Mouse (Mus musculus) heart, embryonic 12.5 days (tissue): ENCODE data around the gene Arsg. TPM values are rescaled to one million over a fixed set of nuclear protein-coding genes. Genes with fewer than 3 reads are reported as not detected.

Source experiments
- ATAC-seq: fragments of 200-750 bp; cut with Nextera tagmentation; 2 replicates; pipeline ENCODE4 v1.8.0; 2017; ENCODE audit warnings: moderate TSS enrichment, moderate library complexity; ENCODE audit not compliant: insufficient number of reproducible peaks, low FRiP score
- H3K27ac ChIP-seq: fragments of 300-500 bp; sonication (generic); 2 replicates; pipeline ENCODE4 v1.5.1; 2016; ENCODE audit warnings: mild to moderate bottlenecking, moderate library complexity; ENCODE audit not compliant: poor library complexity, severe bottlenecking
- H3K27me3 ChIP-seq: fragments of 300-500 bp; sonication (generic); replicated peaks from 2 replicates; pipeline ENCODE4 v1.6.1; 2016; ENCODE audit warnings: mild to moderate bottlenecking, moderate library complexity
- H3K36me3 ChIP-seq: fragments of 300-500 bp; sonication (generic); 2 replicates; pipeline ENCODE4 v1.6.1; 2016; ENCODE audit warnings: mild to moderate bottlenecking, moderate library complexity
- H3K4me1 ChIP-seq: fragments of 300-500 bp; sonication (generic); replicated peaks from 2 replicates; pipeline ENCODE4 v1.6.1; 2016; ENCODE audit warnings: mild to moderate bottlenecking
- H3K4me2 ChIP-seq: fragments of 300-500 bp; sonication (generic); 2 replicates; pipeline ENCODE4 v1.6.1; 2016; ENCODE audit warnings: mild to moderate bottlenecking, moderate library complexity
- H3K4me3 ChIP-seq: fragments of 300-500 bp; sonication (generic); 2 replicates; pipeline ENCODE4 v1.5.1; 2016; ENCODE audit warnings: mild to moderate bottlenecking
- H3K9ac ChIP-seq: fragments of 300-500 bp; sonication (generic); 2 replicates; pipeline ENCODE4 v1.6.1; 2016; ENCODE audit warnings: mild to moderate bottlenecking, moderate library complexity
- H3K9me3 ChIP-seq: fragments of 300-500 bp; sonication (generic); replicated peaks from 2 replicates; pipeline ENCODE4 v1.6.1; 2016; ENCODE audit warnings: mild to moderate bottlenecking, moderate library complexity
- WGBS: fragments of 180-500 bp; shearing (Covaris S2); methylation state at CpG from one replicate; pipeline ENCODE4 v1.1.7; 2016; 5-methylcytosine and 5-hydroxymethylcytosine counted together
- polyA plus RNA-seq: library from polyadenylated mRNA; unstranded; fragments of >200 nt; fragmentation: Nextera tagmentation; extraction: Ambion mirVana; gene quantifications from 2 replicates; pipeline ENCODE4 v1.2.1, GENCODE M21; 2016

Arsg gene
- polyA plus RNA-seq, 1 experiment from 2014 or later = 5.7 TPM

- H3K9ac ChIP-seq = peak overlapping the region; percentile 2; the same call in 1 of the 2 replicates
- H3K27ac ChIP-seq = peak overlapping the region; percentile 67; the same call in 1 of the 2 replicates
- H3K4me1 ChIP-seq = peaks cover 30% of the 10 kb centered on the region
- peak overlapping the region; percentile 15; the same call in 1 of the 2 replicates for H3K4me2 ChIP-seq
- H3K36me3 ChIP-seq = peaks cover 18% of the 10 kb centered on the region
- H3K9me3 ChIP-seq = no peaks in the 10 kb centered on the region
- peak; percentile 53 for ATAC-seq
- no peak overlapping the region for H3K4me3 ChIP-seq
- WGBS = 29% methylated on average over 13 of the region's 13 CpGs
- H3K27me3 ChIP-seq = no peaks in the 10 kb centered on the region
Observed at GRCm38 (mm10) chr11:109587019-109587418, 113.8 kb downstream of the Arsg start.

- H3K9me3 ChIP-seq = no peaks in the 10 kb centered on the region
- peak overlapping the region; percentile 15 for H3K4me2 ChIP-seq
Observed at GRCm38 (mm10) chr11:109587638-109588374, 114.6 kb downstream of the Arsg start.

GRCm38 (mm10) chr11:109590012-109590411 lies 116.8 kb downstream of the Arsg start:
- 62% methylated on average over 8 of the region's 8 CpGs for WGBS
- ATAC-seq = no peak
- Histone ChIP-seq H3K4me1 (peaks cover 40% of the 10 kb centered on the region), H3K4me2 (no peak overlapping the region), H3K9me3 (no peaks in the 10 kb centered on the region), H3K36me3 (peaks cover 9% of the 10 kb centered on the region), H3K4me3 (no peak overlapping the region), H3K27ac (no peak overlapping the region), H3K9ac (no peak overlapping the region), H3K27me3 (no peaks in the 10 kb centered on the region)

More at GRCm38 (mm10) chr11:109587638-109588374, 114.6 kb downstream of the Arsg start:
- H3K4me3 ChIP-seq = no peak overlapping the region
- 39% methylated on average over 15 of the region's 15 CpGs for WGBS
- no peak overlapping the region; the same call in 1 of the 2 replicates for H3K9ac ChIP-seq
- ATAC-seq = peak; percentile 80
- peaks cover 30% of the 10 kb centered on the region for H3K4me1 ChIP-seq
- peaks cover 14% of the 10 kb centered on the region for H3K36me3 ChIP-seq
- peak overlapping the region; percentile 67 for H3K27ac ChIP-seq
- H3K27me3 ChIP-seq = no peaks in the 10 kb centered on the region

GRCm38 (mm10) chr11:109591511-109591910 lies 118.3 kb downstream of the Arsg start:
- Histone ChIP-seq H3K4me1 (peaks cover 40% of the 10 kb centered on the region), H3K27me3 (no peaks in the 10 kb centered on the region), H3K9ac (no peak overlapping the region), H3K9me3 (no peaks in the 10 kb centered on the region), H3K36me3 (peaks cover 22% of the 10 kb centered on the region), H3K4me3 (no peak overlapping the region), H3K4me2 (no peak overlapping the region), H3K27ac (no peak overlapping the region)
- no peak for ATAC-seq
- WGBS = 87% methylated on average over 4 of the region's 4 CpGs

- ATAC-seq = peak; percentile 51
- no peaks in the 10 kb centered on the region for H3K9me3 ChIP-seq
- H3K4me1 ChIP-seq = peaks cover 24% of the 10 kb centered on the region
- peak overlapping the region; percentile 73 for H3K27ac ChIP-seq
- no peaks in the 10 kb centered on the region for H3K27me3 ChIP-seq
- H3K36me3 ChIP-seq = peaks cover 30% of the 10 kb centered on the region
- no peak overlapping the region for H3K9ac ChIP-seq
- H3K4me3 ChIP-seq = no peak overlapping the region
- WGBS = 45% methylated on average over 6 of the region's 6 CpGs
- no peak overlapping the region for H3K4me2 ChIP-seq
Observed at GRCm38 (mm10) chr11:109593200-109593981, 120.2 kb downstream of the Arsg start.

- WGBS = 87% methylated on average over 8 of the region's 8 CpGs
- Histone ChIP-seq H3K9me3 (no peaks in the 10 kb centered on the region), H3K4me1 (peaks cover 21% of the 10 kb centered on the region), H3K36me3 (peaks cover 43% of the 10 kb centered on the region), H3K27me3 (no peaks in the 10 kb centered on the region), H3K4me3 (no peak overlapping the region), H3K27ac (no peak overlapping the region), H3K9ac (no peak overlapping the region), H3K4me2 (no peak overlapping the region)
- no peak for ATAC-seq
Observed at GRCm38 (mm10) chr11:109594761-109595160, 121.6 kb downstream of the Arsg start.

GRCm38 (mm10) chr11:109598778-109599570 lies 125.8 kb downstream of the Arsg start:
- H3K4me1 ChIP-seq = peaks cover 5% of the 10 kb centered on the region; the same call in 1 of the 2 replicates
- ATAC-seq = no peak
- no peaks in the 10 kb centered on the region for H3K27me3 ChIP-seq
- 82% methylated on average over 12 of the region's 12 CpGs for WGBS
- H3K4me2 ChIP-seq = no peak overlapping the region
- H3K36me3 ChIP-seq = peaks cover 81% of the 10 kb centered on the region
- no peaks in the 10 kb centered on the region for H3K9me3 ChIP-seq
- H3K27ac ChIP-seq = no peak overlapping the region
- no peak overlapping the region for H3K4me3 ChIP-seq
- H3K9ac ChIP-seq = no peak overlapping the region

- no peak overlapping the region for H3K27ac ChIP-seq
- peaks cover 27% of the 10 kb centered on the region for H3K36me3 ChIP-seq
- WGBS = 85% methylated on average over 6 of the region's 6 CpGs
- no peak for ATAC-seq
- no peak overlapping the region for H3K4me2 ChIP-seq
- H3K4me1 ChIP-seq = peaks cover 21% of the 10 kb centered on the region
- no peak overlapping the region for H3K9ac ChIP-seq
- H3K27me3 ChIP-seq = no peaks in the 10 kb centered on the region
- H3K9me3 ChIP-seq = no peaks in the 10 kb centered on the region
- no peak overlapping the region for H3K4me3 ChIP-seq
Observed at GRCm38 (mm10) chr11:109607600-109607999, 134.4 kb downstream of the Arsg start.

GRCm38 (mm10) chr11:109608976-109609625 lies 135.9 kb downstream of the Arsg start:
- no peaks in the 10 kb centered on the region for H3K9me3 ChIP-seq
- H3K9ac ChIP-seq = no peak overlapping the region
- peaks cover 13% of the 10 kb centered on the region for H3K36me3 ChIP-seq
- 62% methylated on average over 6 of the region's 6 CpGs for WGBS
- H3K4me3 ChIP-seq = no peak overlapping the region
- peaks cover 21% of the 10 kb centered on the region for H3K4me1 ChIP-seq
- no peak overlapping the region for H3K27ac ChIP-seq
- peak overlapping the region; percentile 74; the same call in 1 of the 2 replicates for H3K4me2 ChIP-seq
- H3K27me3 ChIP-seq = no peaks in the 10 kb centered on the region
- no peak for ATAC-seq

GRCm38 (mm10) chr11:109610046-109610794 lies 137.0 kb downstream of the Arsg start:
- H3K9me3 ChIP-seq = no peaks in the 10 kb centered on the region
- 19% methylated on average over 9 of the region's 9 CpGs for WGBS
- H3K36me3 ChIP-seq = peaks cover 6% of the 10 kb centered on the region; the same call in 1 of the 2 replicates
- peak overlapping the region; percentile 83 for H3K9ac ChIP-seq
- H3K4me1 ChIP-seq = peaks cover 21% of the 10 kb centered on the region
- H3K27ac ChIP-seq = peak overlapping the region; percentile 87; the same call in 1 of the 2 replicates
- H3K4me3 ChIP-seq = peak overlapping the region; percentile 75
- H3K27me3 ChIP-seq = no peaks in the 10 kb centered on the region
- ATAC-seq = no peak
- H3K4me2 ChIP-seq = peak overlapping the region; percentile 74
